Comparison of ENCODE assay signal across 8 mouse cellular contexts in genomic region chr1:135780649-135781048, GRCm38 (mm10). TPM values are rescaled to one million over a fixed set of nuclear protein-coding genes. Genes with fewer than 3 reads are reported as not detected.
DNase-seq lines count a peak whose midpoint lies in the region; ATAC-seq and TF ChIP-seq lines count a peak whose summit lies in the region.
"Had no signal": no experiment of that assay in that cellular context is flagged by ENCODE, and none has a peak within 500 bp of the region (broad histone marks: within the 10 kb centered on the region; RNA-seq: fewer than 3 reads in every experiment).

No protein-coding gene starts in this region.

- H3K9ac ChIP-seq in hindbrain, embryonic 12.5 days = 0 out of 2 replicates have a peak overlapping the region, but pooled peaks have one; percentile 20
- H3K9ac ChIP-seq in hindbrain, embryonic 13.5 days = no peak overlapping the region
- peak overlapping the region; percentile 16; the same call in 1 of the 2 replicates for H3K9ac ChIP-seq in midbrain, embryonic 11.5 days (ENCODE audit: low read length)
- no peak overlapping the region for H3K9ac ChIP-seq in midbrain, postnatal 0 days (replicated peaks; ENCODE audit: low read length, poor library complexity, severe bottlenecking)

- WGBS in hindbrain, embryonic 12.5 days = 39% methylated on average over 4 of the region's 4 CpGs
- 29% methylated on average over 4 of the region's 4 CpGs for WGBS in hindbrain, embryonic 13.5 days
- WGBS in midbrain, embryonic 11.5 days = 66% methylated on average over 4 of the region's 4 CpGs
- WGBS in midbrain, postnatal 0 days = 60% methylated on average over 4 of the region's 4 CpGs
- 44% methylated on average over 4 of the region's 4 CpGs for WGBS in embryonic facial prominence, embryonic 10.5 days

- H3K27me3 ChIP-seq in hindbrain, embryonic 12.5 days = peaks cover 7% of the 10 kb centered on the region; the same call in 1 of the 2 replicates
- H3K27me3 ChIP-seq in hindbrain, embryonic 13.5 days = 0 out of 2 replicates have a peak, but pooled peaks cover 10% of the 10 kb centered on the region
- no peaks in the 10 kb centered on the region for H3K27me3 ChIP-seq in midbrain, embryonic 11.5 days (ENCODE audit: control insufficient read depth, insufficient read depth, low read length)
- H3K27me3 ChIP-seq in midbrain, postnatal 0 days (ENCODE audit: insufficient read depth, low read length) = no peaks in the 10 kb centered on the region
- peaks cover 21% of the 10 kb centered on the region for H3K27me3 ChIP-seq in embryonic facial prominence, embryonic 10.5 days (replicated peaks; ENCODE audit: low read depth, poor library complexity, severe bottlenecking)

- no peaks in the 10 kb centered on the region for H3K9me3 ChIP-seq in hindbrain, embryonic 12.5 days (replicated peaks)
- no peaks in the 10 kb centered on the region for H3K9me3 ChIP-seq in hindbrain, embryonic 13.5 days
- H3K9me3 ChIP-seq in midbrain, embryonic 11.5 days (ENCODE audit: control insufficient read depth, low read length) = no peaks in the 10 kb centered on the region
- H3K9me3 ChIP-seq in midbrain, postnatal 0 days (ENCODE audit: low read length) = no peaks in the 10 kb centered on the region
- H3K9me3 ChIP-seq in embryonic facial prominence, embryonic 10.5 days = no peaks in the 10 kb centered on the region

- H3K4me1 ChIP-seq in hindbrain, embryonic 12.5 days = peaks cover 28% of the 10 kb centered on the region
- H3K4me1 ChIP-seq in hindbrain, embryonic 13.5 days (replicated peaks) = peaks cover 30% of the 10 kb centered on the region
- peaks cover 14% of the 10 kb centered on the region for H3K4me1 ChIP-seq in midbrain, embryonic 11.5 days (ENCODE audit: control insufficient read depth, insufficient read depth, low read length)
- 0 out of 2 replicates have a peak, but pooled peaks cover 6% of the 10 kb centered on the region for H3K4me1 ChIP-seq in midbrain, postnatal 0 days (ENCODE audit: insufficient read depth, low read length)
- peaks cover 41% of the 10 kb centered on the region for H3K4me1 ChIP-seq in embryonic facial prominence, embryonic 10.5 days

- no peak for TF ChIP-seq CTCF in midbrain, postnatal 0 days (IDR thresholded peaks at IDR 0.05)

- no peak overlapping the region for H3K27ac ChIP-seq in hindbrain, embryonic 12.5 days
- no peak overlapping the region for H3K27ac ChIP-seq in hindbrain, embryonic 13.5 days
- H3K27ac ChIP-seq in midbrain, embryonic 11.5 days (ENCODE audit: low read depth, low read length) = no peak overlapping the region
- H3K27ac ChIP-seq in midbrain, postnatal 0 days (ENCODE audit: low read depth, low read length) = no peak overlapping the region
- H3K27ac ChIP-seq in embryonic facial prominence, embryonic 10.5 days (replicated peaks) = 0 out of 2 replicates have a peak overlapping the region, but pooled peaks have one; percentile 10

- no peak for DNase-seq in midbrain, embryonic 11.5 days (ENCODE audit: low spot score, missing footprints)
- no peak for DNase-seq in midbrain, postnatal 0 days (ENCODE audit: low spot score)
- no peak for DNase-seq in embryonic facial prominence, embryonic 10.5 days (ENCODE audit: low spot score)
- no peak for DNase-seq in thymus, postnatal 36 days
- DNase-seq in urinary bladder, postnatal 10 days (ENCODE audit: low spot score) = no peak

- no peak overlapping the region for H3K4me2 ChIP-seq in hindbrain, embryonic 12.5 days (replicated peaks)
- no peak overlapping the region for H3K4me2 ChIP-seq in hindbrain, embryonic 13.5 days
- H3K4me2 ChIP-seq in midbrain, embryonic 11.5 days = no peak overlapping the region
- no peak overlapping the region for H3K4me2 ChIP-seq in midbrain, postnatal 0 days (ENCODE audit: low read depth, low read length, poor library complexity, severe bottlenecking)

- ATAC-seq in hindbrain, embryonic 12.5 days (ENCODE audit: low FRiP score) = no peak
- ATAC-seq in hindbrain, embryonic 13.5 days (ENCODE audit: low FRiP score) = no peak
- ATAC-seq in midbrain, embryonic 11.5 days (ENCODE audit: low FRiP score) = no peak
- no peak for ATAC-seq in midbrain, postnatal 0 days (ENCODE audit: low FRiP score)

- no peaks in the 10 kb centered on the region for H3K36me3 ChIP-seq in hindbrain, embryonic 12.5 days
- H3K36me3 ChIP-seq in hindbrain, embryonic 13.5 days = no peaks in the 10 kb centered on the region
- H3K36me3 ChIP-seq in midbrain, embryonic 11.5 days (ENCODE audit: control insufficient read depth, insufficient read depth, low read length) = no peaks in the 10 kb centered on the region
- H3K36me3 ChIP-seq in midbrain, postnatal 0 days (ENCODE audit: insufficient read depth, low read length) = no peaks in the 10 kb centered on the region
- H3K36me3 ChIP-seq in embryonic facial prominence, embryonic 10.5 days (replicated peaks) = no peaks in the 10 kb centered on the region

- no peak overlapping the region for H3K4me3 ChIP-seq in hindbrain, embryonic 12.5 days
- H3K4me3 ChIP-seq in hindbrain, embryonic 13.5 days = no peak overlapping the region
- H3K4me3 ChIP-seq in midbrain, embryonic 11.5 days (ENCODE audit: low read depth, low read length) = no peak overlapping the region
- H3K4me3 ChIP-seq in midbrain, postnatal 0 days (ENCODE audit: low read depth, low read length) = no peak overlapping the region
- no peak overlapping the region for H3K4me3 ChIP-seq in embryonic facial prominence, embryonic 10.5 days

RNA-seq across cellular contexts. Expression of gene Tnni1, which starts 1.4 kb away (rescaled TPM):
- 9.5 and 28.5 TPM in 2 replicates for polyA plus RNA-seq in hindbrain, embryonic 12.5 days (2016; fragmentation: Nextera tagmentation; extraction: Ambion mirVana)
- 5.6 and 6.0 TPM in 2 replicates for polyA plus RNA-seq in hindbrain, embryonic 13.5 days (2015; fragmentation: Nextera tagmentation; extraction: Ambion mirVana)
- 0.95 and 1.3 TPM in 2 replicates for polyA plus RNA-seq in midbrain, embryonic 11.5 days (2014; fragmentation: Nextera tagmentation; extraction: Ambion mirVana)
- total RNA-seq in midbrain, postnatal 0 days (2014; rRNA removed) = 2.2 TPM in 1 of 2 replicates, not detected in the other
- 0.57 and 0.70 TPM in 2 replicates for polyA plus RNA-seq in midbrain, postnatal 0 days (2015; fragmentation: Nextera tagmentation; extraction: Ambion mirVana)
- polyA plus RNA-seq in embryonic facial prominence, embryonic 10.5 days (2016; fragmentation: Nextera tagmentation; extraction: Ambion mirVana) = 5.5 and 7.9 TPM in 2 replicates
- total RNA-seq: megakaryocyte progenitor cell, adult 5-6 weeks had no signal

RNA-seq across cellular contexts. Expression of gene Phlda3, which starts 14.7 kb away (rescaled TPM):
- polyA plus RNA-seq in hindbrain, embryonic 12.5 days (2016; fragmentation: Nextera tagmentation; extraction: Ambion mirVana) = 18.3 and 19.1 TPM in 2 replicates
- 19.6 and 20.6 TPM in 2 replicates for polyA plus RNA-seq in hindbrain, embryonic 13.5 days (2015; fragmentation: Nextera tagmentation; extraction: Ambion mirVana)
- 16.9 and 19.4 TPM in 2 replicates for polyA plus RNA-seq in midbrain, embryonic 11.5 days (2014; fragmentation: Nextera tagmentation; extraction: Ambion mirVana)
- 45.1 and 54.4 TPM in 2 replicates for total RNA-seq in midbrain, postnatal 0 days (2014; rRNA removed)
- 48.5 and 48.9 TPM in 2 replicates for polyA plus RNA-seq in midbrain, postnatal 0 days (2015; fragmentation: Nextera tagmentation; extraction: Ambion mirVana)
- polyA plus RNA-seq in embryonic facial prominence, embryonic 10.5 days (2016; fragmentation: Nextera tagmentation; extraction: Ambion mirVana) = 29.0 and 32.2 TPM in 2 replicates

RNA-seq across cellular contexts. Expression of gene Lad1, which starts 37.7 kb away (rescaled TPM):
- polyA plus RNA-seq in hindbrain, embryonic 12.5 days (2016; fragmentation: Nextera tagmentation; extraction: Ambion mirVana) = 1.1 and 3.5 TPM in 2 replicates
- 0.65 and 0.84 TPM in 2 replicates for polyA plus RNA-seq in hindbrain, embryonic 13.5 days (2015; fragmentation: Nextera tagmentation; extraction: Ambion mirVana)
- polyA plus RNA-seq in midbrain, embryonic 11.5 days (2014; fragmentation: Nextera tagmentation; extraction: Ambion mirVana) = 0.36 and 0.37 TPM in 2 replicates
- total RNA-seq in midbrain, postnatal 0 days (2014; rRNA removed) = 0.90 and 1.9 TPM in 2 replicates
- 0.56 and 0.64 TPM in 2 replicates for polyA plus RNA-seq in midbrain, postnatal 0 days (2015; fragmentation: Nextera tagmentation; extraction: Ambion mirVana)
- polyA plus RNA-seq in embryonic facial prominence, embryonic 10.5 days (2016; fragmentation: Nextera tagmentation; extraction: Ambion mirVana) = 7.5 TPM in 2 replicates
- total RNA-seq: megakaryocyte progenitor cell, adult 5-6 weeks had no signal

RNA-seq across cellular contexts. Expression of gene Tnnt2, which starts 55.5 kb away (rescaled TPM):
- polyA plus RNA-seq in hindbrain, embryonic 12.5 days (2016; fragmentation: Nextera tagmentation; extraction: Ambion mirVana) = 5.1 and 18.5 TPM in 2 replicates
- polyA plus RNA-seq in hindbrain, embryonic 13.5 days (2015; fragmentation: Nextera tagmentation; extraction: Ambion mirVana) = 12.1 and 16.2 TPM in 2 replicates
- polyA plus RNA-seq in midbrain, embryonic 11.5 days (2014; fragmentation: Nextera tagmentation; extraction: Ambion mirVana) = 0.82 and 0.92 TPM in 2 replicates
- total RNA-seq in midbrain, postnatal 0 days (2014; rRNA removed) = 0.52 and 1.0 TPM in 2 replicates
- 0.51 and 1.3 TPM in 2 replicates for polyA plus RNA-seq in midbrain, postnatal 0 days (2015; fragmentation: Nextera tagmentation; extraction: Ambion mirVana)
- 1.1 and 4.4 TPM in 2 replicates for polyA plus RNA-seq in embryonic facial prominence, embryonic 10.5 days (2016; fragmentation: Nextera tagmentation; extraction: Ambion mirVana)
- total RNA-seq: megakaryocyte progenitor cell, adult 5-6 weeks had no signal

Comparison
In these comparisons a context has a peak if more than half of its experiments do, and no peak if none do; other contexts are left out.
1. H3K9ac ChIP-seq: peak in hindbrain, embryonic 12.5 days (single experiment) and midbrain, embryonic 11.5 days (single experiment); none in hindbrain, embryonic 13.5 days (single experiment) and midbrain, postnatal 0 days (single experiment).